ENCODE assay signal across 8 mouse cellular contexts in genomic region chr15:92231386-92231785, GRCm38 (mm10).
DNase-seq lines count a peak whose midpoint lies in the region; ATAC-seq and TF ChIP-seq lines count a peak whose summit lies in the region.
"Had no signal": no experiment of that assay in that cellular context is flagged by ENCODE, and none has a peak within 500 bp of the region (broad histone marks: within the 10 kb centered on the region; RNA-seq: fewer than 3 reads in every experiment).

No protein-coding gene starts in this region.

- TF ChIP-seq RAD21 in CH12.LX (IDR thresholded peaks at IDR 0.05; ENCODE audit: low read depth, low read length) (peak; percentile 20), MEL (IDR thresholded peaks at IDR 0.05; ENCODE audit: low read depth, low read length) (peak; percentile 55)

- dilution Hi-C loops in CH12.LX (cut with MboI; ENCODE audit: extremely low pct_ligation_motif_present, extremely low pct_unique_long_range_greater_than_20kb, low sequenced_read_pairs): no loop called here

- WGBS in kidney, embryonic 16.5 days: 21% methylated on average over 7 of the region's 7 CpGs
- WGBS in forebrain, postnatal 0 days: 17% methylated on average over 7 of the region's 7 CpGs

- no peak for TF ChIP-seq EP300 in CH12.LX (IDR thresholded peaks at IDR 0.05; ENCODE audit: low read length)
- TF ChIP-seq EP300 in MEL (IDR thresholded peaks at IDR 0.05; ENCODE audit: low read depth in 1 of 2, low read length in 2 of 2): no peak

- no peaks in the 10 kb centered on the region for H3K9me3 ChIP-seq in kidney, embryonic 16.5 days (ENCODE audit: low read length)
- H3K9me3 ChIP-seq in CH12.LX (replicated peaks; ENCODE audit: low read length) (peaks cover 52% of the 10 kb centered on the region), MEL (replicated peaks; ENCODE audit: insufficient read depth, low read length) (no peaks in the 10 kb centered on the region)
- H3K9me3 ChIP-seq in forebrain, postnatal 0 days (ENCODE audit: low read length): no peaks in the 10 kb centered on the region
- H3K9me3 ChIP-seq: heart, embryonic 13.5 days had no signal

- no peak overlapping the region for H3K4me2 ChIP-seq in kidney, embryonic 16.5 days (replicated peaks; ENCODE audit: low read depth, low read length)
- no peak overlapping the region for H3K4me2 ChIP-seq in CH12.LX (ENCODE audit: insufficient read depth, low read depth, poor library complexity, severe bottlenecking)
- no peak overlapping the region for H3K4me2 ChIP-seq in forebrain, postnatal 0 days (ENCODE audit: low read depth)
- H3K4me2 ChIP-seq: heart, embryonic 13.5 days had no signal

- no peaks in the 10 kb centered on the region for H3K4me1 ChIP-seq in kidney, embryonic 16.5 days (ENCODE audit: insufficient read depth, low read length)
- H3K4me1 ChIP-seq in CH12.LX (ENCODE audit: control insufficient read depth in 1 of 2, insufficient read depth in 2 of 2) (no peaks in the 10 kb centered on the region), MEL (ENCODE audit: control insufficient read depth in 1 of 2, insufficient read depth in 2 of 2, low read length in 2 of 2) (no peaks in the 10 kb centered on the region)
- H3K4me1 ChIP-seq in forebrain, postnatal 0 days (ENCODE audit: insufficient read depth): no peaks in the 10 kb centered on the region
- H3K4me1 ChIP-seq: heart, embryonic 13.5 days had no signal

- H3K79me2 ChIP-seq in CH12.LX (replicated peaks; ENCODE audit: control insufficient read depth, extremely low read depth, insufficient read depth, poor library complexity, severe bottlenecking) (no peaks in the 10 kb centered on the region), MEL (ENCODE audit: control insufficient read depth, insufficient read depth, low read length, poor library complexity) (no peaks in the 10 kb centered on the region)

- ATAC-seq in kidney, embryonic 16.5 days (ENCODE audit: low FRiP score, low TSS enrichment): no peak; the same call in 1 of the 2 replicates
- ATAC-seq in forebrain, postnatal 0 days: peak; percentile 42
- ATAC-seq in erythroid progenitor cell, adult 5-6 weeks (replicated peaks; ENCODE audit: low FRiP score, poor library complexity, severe bottlenecking): no peak

- DNase-seq in kidney, adult 9 months: peak; percentile 7
- DNase-seq in CH12.LX (ENCODE audit: extremely low read depth) (peak; percentile 0), MEL (ENCODE audit: low read depth, low spot score) (peak; percentile 23)
- DNase-seq in forebrain, postnatal 0 days: peak; percentile 73
- DNase-seq in yolk sac, embryonic 10.5 days (ENCODE audit: low spot score): no peak

- TF ChIP-seq CTCF in CH12.LX (conservative IDR thresholded peaks at IDR 0.05 in 1 of 2, IDR thresholded peaks at IDR 0.05 in 1 of 2; ENCODE audit: low read depth in 2 of 2, low read length in 2 of 2): peak in 1 of 2 experiments; percentile 37; a peak in 2 of 4 replicates
- peak; percentile 56 to 61 (median 58) for TF ChIP-seq CTCF in MEL (IDR thresholded peaks at IDR 0.05 in 2 of 3, conservative IDR thresholded peaks at IDR 0.05 in 1 of 3; ENCODE audit: control insufficient read depth in 1 of 3, insufficient read depth in 1 of 3, low read depth in 2 of 3, low read length in 3 of 3, poor library complexity in 1 of 3, severe bottlenecking in 1 of 3)
- peak; percentile 82 for TF ChIP-seq CTCF in forebrain, postnatal 0 days (IDR thresholded peaks at IDR 0.05; ENCODE audit: low read depth)

- H3K27ac ChIP-seq in kidney, embryonic 16.5 days (ENCODE audit: low read length): no peak overlapping the region
- H3K27ac ChIP-seq in CH12.LX (ENCODE audit: insufficient read depth, low read depth) (no peak overlapping the region), MEL (ENCODE audit: control insufficient read depth, low read depth, low read length) (no peak overlapping the region)
- H3K27ac ChIP-seq in forebrain, postnatal 0 days (ENCODE audit: low read depth, low read length): no peak overlapping the region
- H3K27ac ChIP-seq: heart, embryonic 13.5 days had no signal

- TF ChIP-seq POLR2A in CH12.LX (IDR thresholded peaks at IDR 0.05; ENCODE audit: low read depth, low read length) (no peak), MEL (IDR thresholded peaks at IDR 0.05; ENCODE audit: control insufficient read depth in 1 of 2, insufficient read depth in 1 of 2, low read depth in 1 of 2, low read length in 2 of 2, poor library complexity in 1 of 2) (no peak)

- H3K9ac ChIP-seq in kidney, embryonic 16.5 days (replicated peaks; ENCODE audit: low read length): no peak overlapping the region
- H3K9ac ChIP-seq in CH12.LX (ENCODE audit: insufficient read depth, low read depth) (no peak overlapping the region), MEL (ENCODE audit: control insufficient read depth, low read depth, low read length, poor library complexity, severe bottlenecking) (no peak overlapping the region)
- H3K9ac ChIP-seq in forebrain, postnatal 0 days: no peak overlapping the region
- H3K9ac ChIP-seq: heart, embryonic 13.5 days had no signal

- H3K36me3 ChIP-seq in kidney, embryonic 16.5 days (ENCODE audit: insufficient read depth, low read length): no peaks in the 10 kb centered on the region
- H3K36me3 ChIP-seq in CH12.LX (replicated peaks in 1 of 2; ENCODE audit: control insufficient read depth in 1 of 2, insufficient read depth in 1 of 2, low read length in 1 of 2) (no peaks in the 10 kb centered on the region), MEL (ENCODE audit: control insufficient read depth in 1 of 2, insufficient read depth in 2 of 2, low read length in 2 of 2) (no peaks in the 10 kb centered on the region)
- H3K36me3 ChIP-seq in forebrain, postnatal 0 days (ENCODE audit: insufficient read depth): peaks cover 4% of the 10 kb centered on the region; the same call in 1 of the 2 replicates
- H3K36me3 ChIP-seq: heart, embryonic 13.5 days had no signal

- no peaks in the 10 kb centered on the region; the same call in 1 of the 2 replicates for H3K27me3 ChIP-seq in kidney, embryonic 16.5 days (ENCODE audit: insufficient read depth, low read length)
- H3K27me3 ChIP-seq in CH12.LX (replicated peaks) (no peaks in the 10 kb centered on the region), MEL (ENCODE audit: control insufficient read depth in 1 of 2, insufficient read depth in 2 of 2, low read length in 2 of 2) (no peaks in the 10 kb centered on the region)
- H3K27me3 ChIP-seq in forebrain, postnatal 0 days (ENCODE audit: insufficient read depth, low read length): no peaks in the 10 kb centered on the region
- H3K27me3 ChIP-seq: heart, embryonic 13.5 days had no signal

- no peak overlapping the region for H3K4me3 ChIP-seq in kidney, embryonic 16.5 days (ENCODE audit: low read length)
- no peak overlapping the region for H3K4me3 ChIP-seq in CH12.LX (replicated peaks in 1 of 3; ENCODE audit: low read depth in 2 of 3, low read length in 2 of 3, poor library complexity in 1 of 3)
- H3K4me3 ChIP-seq in MEL (ENCODE audit: control insufficient read depth in 1 of 2, insufficient read depth in 1 of 2, low read depth in 2 of 2, low read length in 2 of 2): no peak overlapping the region
- H3K4me3 ChIP-seq in forebrain, postnatal 0 days (ENCODE audit: low read depth, low read length): no peak overlapping the region
- H3K4me3 ChIP-seq: heart, embryonic 13.5 days had no signal

- in situ Hi-C loops in CH12.LX (cut with MboI; ENCODE audit: low pct_ligation_motif_present, low pct_unique_long_range_greater_than_20kb, low sequenced_read_pairs): no loop called here

TF ChIP-seq in CH12.LX, 34 proteins besides CTCF, POLR2A, EP300 and RAD21:
- TF ChIP-seq ZKSCAN1 (IDR thresholded peaks at IDR 0.05; ENCODE audit: borderline replicate concordance, low read depth, low read length) (no peak), CHD2 (IDR thresholded peaks at IDR 0.05; ENCODE audit: low read length) (no peak), MAX (IDR thresholded peaks at IDR 0.05; ENCODE audit: low read length) (no peak)

TF ChIP-seq in MEL, 35 proteins besides CTCF, POLR2A, EP300 and RAD21:
- TF ChIP-seq SMC3 (IDR thresholded peaks at IDR 0.05; ENCODE audit: low read depth, low read length) (peak; percentile 39), ZC3H11A (IDR thresholded peaks at IDR 0.05; ENCODE audit: low read depth, low read length) (peak; percentile 22; the same call in 1 of the 2 replicates), USF1 (IDR thresholded peaks at IDR 0.05; ENCODE audit: low read depth, low read length) (no peak), ETS1 (IDR thresholded peaks at IDR 0.05; ENCODE audit: low read depth, low read length) (no peak)
